Mouse (Mus musculus): ENCODE data around the gene Icmt.

The Icmt gene

DNA sequence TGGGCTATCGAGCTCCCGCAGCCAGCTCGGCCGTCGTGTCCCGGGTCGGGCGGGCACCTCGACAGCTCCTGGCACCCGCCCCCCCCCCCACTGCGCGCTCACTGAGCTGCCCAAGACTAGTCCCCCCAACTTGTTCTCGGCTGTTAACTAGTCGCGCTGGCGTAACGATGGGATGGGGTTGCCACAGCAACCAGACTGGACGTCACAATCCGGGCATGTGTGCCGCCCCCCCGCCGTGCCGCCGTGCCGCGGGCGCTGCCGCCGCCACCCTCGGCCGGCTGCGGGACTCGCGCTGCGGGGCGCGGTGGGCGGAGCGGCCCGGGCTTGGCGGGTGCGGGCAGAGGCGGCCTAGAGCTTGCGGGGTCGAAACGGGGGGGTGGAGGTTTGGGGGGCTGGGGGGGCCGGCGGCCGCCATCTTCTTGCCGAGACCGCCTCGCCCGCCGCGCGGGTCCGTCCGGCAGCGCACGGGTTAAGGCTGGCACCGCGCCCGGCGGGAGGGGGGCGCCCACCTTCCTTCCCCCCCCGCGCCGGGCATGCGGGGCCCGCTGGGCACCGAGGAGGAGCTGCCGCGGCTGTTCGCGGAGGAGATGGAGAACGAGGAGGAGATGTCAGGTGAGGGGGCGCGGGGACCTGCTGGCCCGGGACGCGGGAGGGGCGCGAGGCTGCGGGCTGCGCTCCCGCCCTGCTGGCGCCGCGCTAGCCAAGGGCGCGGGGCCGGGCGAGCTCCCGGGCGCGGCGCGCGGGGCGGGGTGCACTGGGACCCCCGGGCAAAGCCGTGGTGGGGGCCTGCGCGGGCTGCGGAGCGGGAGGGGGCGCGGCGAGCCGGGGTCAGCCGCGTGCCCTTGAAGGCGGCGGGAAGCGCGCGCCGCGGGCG lies 41.6 kb downstream of the Icmt start, which contains the start of gene Chd5:
Gene Chd5 (plus strand): TSS at position 233 of the 874 bp plus-strand sequence.
- DNase-seq (ENCODE audit: low spot score in 2 of 2): no peak

DNA sequence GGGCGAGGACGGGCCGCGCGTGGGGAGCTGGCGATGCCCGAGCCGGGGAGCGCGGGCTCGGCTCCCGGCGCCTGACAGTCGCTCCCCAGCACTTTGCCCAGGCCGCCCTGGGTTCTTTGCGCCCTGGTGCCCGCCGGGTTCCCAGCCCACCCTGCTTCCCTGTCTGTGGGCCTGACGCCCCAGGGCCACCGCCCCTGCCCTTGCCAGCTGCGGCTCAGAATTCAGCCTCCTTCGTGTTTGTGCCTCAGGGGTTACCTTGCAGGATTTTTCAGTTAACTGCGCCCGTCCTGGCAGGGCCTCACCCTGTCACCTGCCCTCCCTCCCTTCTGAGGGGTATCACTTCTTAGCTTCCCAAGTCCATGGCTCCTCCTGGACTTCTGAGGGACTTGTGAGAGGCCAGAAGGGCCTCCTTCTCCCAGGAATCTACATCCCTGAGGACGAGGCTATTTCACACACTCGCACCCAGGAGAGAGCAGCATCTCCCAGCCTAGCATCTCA lies 42.3 kb downstream of the Icmt start:
- DNase-seq (ENCODE audit: low spot score in 2 of 2): no peak

DNA sequence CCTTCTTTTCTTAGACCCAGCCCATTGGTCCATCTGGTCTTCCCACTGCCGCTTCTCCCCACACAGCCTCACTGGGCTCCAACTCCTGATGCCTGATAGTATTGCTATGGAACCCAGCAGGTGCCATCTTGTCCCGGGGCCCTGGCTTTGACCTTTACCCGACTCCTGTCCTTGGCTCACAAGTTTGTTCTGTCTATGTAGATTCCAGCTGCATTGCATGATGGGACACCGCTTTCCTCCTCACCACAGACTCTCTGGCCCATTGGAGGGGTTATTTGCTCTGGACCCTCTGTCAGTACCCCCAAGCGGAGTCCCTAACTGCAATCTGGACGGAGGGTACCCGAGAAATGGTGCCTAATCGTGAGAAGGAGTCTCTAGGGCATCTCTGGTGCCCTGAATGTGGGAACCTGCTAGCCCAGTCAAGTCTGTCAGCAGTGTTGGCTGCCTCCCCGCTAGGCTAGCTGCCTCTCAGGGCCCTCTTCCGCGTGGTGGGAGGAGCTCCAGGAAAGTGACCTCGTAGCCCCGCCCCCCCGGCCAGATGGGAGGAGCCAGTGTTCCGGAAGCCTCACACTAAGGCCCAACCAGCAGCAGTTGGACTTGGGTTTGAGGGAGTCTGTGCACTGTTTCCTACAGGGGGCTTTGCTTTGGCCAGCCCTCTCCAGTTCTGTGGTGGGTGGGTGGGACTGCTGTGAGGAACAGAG lies 43.7 kb downstream of the Icmt start:
- no peak for DNase-seq (ENCODE audit: low spot score in 2 of 2)

DNA sequence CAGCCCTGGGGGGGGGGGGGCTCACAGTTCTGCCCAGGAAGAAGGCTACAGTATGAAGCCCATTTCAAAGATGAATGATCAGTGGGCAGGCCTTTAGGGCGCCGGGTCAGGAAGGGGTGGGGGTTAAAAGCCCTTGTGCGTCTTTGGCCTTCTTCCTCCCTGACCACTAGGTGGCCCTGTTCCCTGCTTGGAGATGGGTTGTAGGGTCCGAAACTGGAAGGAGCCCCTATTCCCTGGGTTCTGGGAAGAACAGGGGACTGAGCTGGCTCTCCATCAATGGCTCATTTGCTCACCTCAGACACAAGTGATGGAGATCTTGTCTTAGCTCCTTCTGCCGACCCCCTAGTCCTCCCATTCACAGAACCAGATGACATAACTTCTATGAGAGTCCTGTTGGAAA lies 46.3 kb downstream of the Icmt start:
- DNase-seq (ENCODE audit: low spot score in 2 of 2): no peak

DNA sequence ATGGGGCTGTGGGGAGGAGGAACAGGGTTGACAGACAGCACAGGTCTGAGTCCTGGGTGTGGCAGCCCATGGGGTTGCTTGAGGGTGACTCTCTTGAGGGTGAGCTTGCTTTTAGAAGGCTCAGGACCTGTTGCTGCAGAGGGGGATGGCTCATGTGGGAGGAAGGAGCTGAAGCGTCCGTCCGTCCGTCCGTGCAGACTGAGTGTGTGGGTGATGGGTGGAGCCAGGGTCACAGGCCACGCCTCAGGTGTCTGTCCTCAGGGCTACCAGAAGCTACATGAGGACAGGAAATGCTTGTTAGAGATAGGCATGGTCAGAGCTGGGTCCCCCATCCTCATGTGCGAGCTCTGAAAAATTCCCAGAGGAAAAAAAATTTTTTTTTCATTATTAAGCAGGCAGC lies 47.6 kb downstream of the Icmt start:
- no peak for DNase-seq (ENCODE audit: low spot score in 2 of 2)

DNA sequence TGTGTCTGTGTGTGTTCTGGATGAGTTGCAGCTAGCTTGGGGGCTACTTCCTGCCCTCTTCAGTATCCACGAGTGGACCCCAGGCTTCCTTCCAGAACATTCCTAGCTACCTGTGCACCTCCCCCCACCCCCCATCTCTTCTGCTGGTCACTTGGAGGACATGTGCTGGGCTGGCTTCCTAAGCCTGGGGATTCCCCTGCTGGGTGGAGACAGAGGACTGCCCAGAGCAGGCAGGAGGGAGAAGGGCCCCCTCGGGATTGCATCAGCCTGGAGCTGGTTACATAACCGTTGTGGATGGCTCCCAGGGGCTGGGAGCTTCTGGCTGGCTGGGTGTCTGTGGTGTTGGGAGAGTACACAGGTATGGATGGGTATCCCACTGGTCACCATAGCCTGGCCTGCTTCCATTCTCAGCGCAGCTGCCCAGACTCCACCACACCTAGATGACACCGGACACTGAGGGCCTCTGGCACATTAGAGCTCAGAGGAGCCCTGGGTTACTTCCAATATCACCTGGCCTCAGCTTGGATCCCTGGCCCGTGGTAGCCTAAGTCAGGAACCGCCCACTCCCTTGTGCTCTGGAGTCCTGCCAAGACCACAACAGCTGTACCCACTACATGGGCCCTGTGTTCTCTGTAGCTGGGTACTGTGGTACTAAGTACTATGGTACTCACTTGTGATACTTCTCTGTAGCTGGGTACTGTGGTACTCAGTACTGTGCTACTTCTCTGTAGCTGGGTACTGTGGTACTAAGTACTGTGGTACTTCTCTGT lies 48.3 kb downstream of the Icmt start:
- no peak for DNase-seq (ENCODE audit: low spot score in 2 of 2)

DNA sequence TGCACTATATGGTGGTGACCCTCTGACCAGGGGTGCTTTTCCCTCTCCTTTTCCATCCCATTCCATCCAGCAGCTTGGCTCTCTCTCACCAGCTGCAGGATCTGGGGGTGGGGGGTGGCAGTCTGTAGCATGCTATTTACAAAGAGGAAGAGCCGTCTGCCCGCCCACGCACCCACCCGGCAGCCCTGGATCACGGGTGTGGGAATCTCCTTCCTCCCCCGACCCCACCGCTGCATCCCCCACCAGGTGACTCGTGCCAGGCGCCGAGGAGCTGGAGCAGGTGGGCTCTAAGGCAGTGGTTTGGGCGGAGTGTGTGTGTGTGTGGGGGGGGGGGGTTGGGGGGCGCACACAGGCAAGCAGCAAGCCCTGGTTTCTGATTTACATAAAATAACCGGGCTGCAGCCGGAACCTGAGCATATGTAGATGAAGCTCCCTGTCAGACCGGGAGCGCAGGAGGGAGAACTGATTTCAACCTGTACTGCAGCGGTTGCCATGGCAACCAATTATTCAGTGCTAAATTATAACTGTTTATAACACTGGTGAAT lies 52.9 kb downstream of the Icmt start:
- DNase-seq (ENCODE audit: low spot score in 2 of 2): no peak

DNA sequence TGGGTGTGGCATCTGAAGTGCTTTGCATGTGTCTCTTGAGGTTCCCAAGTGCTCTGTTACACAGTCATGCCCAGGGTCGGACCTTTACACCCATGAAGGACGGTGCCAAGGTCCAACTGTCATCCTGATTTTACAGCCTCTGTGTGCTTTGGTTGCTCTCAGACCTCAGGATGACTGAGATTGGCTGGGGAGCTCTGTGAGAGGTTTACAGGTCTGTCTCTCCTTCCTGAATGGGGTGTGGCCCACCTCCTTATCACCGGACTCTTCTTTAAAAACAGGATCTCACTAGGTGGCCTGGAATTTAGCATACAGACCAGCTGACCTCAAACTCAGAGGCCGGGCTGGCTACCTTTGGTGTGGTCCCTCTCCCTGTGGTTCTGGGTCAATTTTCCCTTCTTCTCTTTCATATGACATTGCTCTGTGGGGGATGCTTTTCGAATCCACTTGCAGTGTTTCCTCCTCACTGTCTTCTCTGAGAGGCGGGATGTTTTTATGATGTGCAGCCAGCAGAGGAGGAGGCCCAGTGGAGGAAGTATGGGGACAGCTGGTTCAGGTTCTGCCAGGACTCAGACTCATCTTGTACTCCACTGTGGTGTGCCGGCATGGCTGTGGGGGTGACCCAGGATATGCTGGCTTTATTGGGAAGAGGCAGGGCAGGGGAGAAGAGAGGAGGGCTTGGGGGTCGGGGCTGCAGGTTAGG lies 53.8 kb downstream of the Icmt start:
- no peak for DNase-seq (ENCODE audit: low spot score in 2 of 2)

DNA sequence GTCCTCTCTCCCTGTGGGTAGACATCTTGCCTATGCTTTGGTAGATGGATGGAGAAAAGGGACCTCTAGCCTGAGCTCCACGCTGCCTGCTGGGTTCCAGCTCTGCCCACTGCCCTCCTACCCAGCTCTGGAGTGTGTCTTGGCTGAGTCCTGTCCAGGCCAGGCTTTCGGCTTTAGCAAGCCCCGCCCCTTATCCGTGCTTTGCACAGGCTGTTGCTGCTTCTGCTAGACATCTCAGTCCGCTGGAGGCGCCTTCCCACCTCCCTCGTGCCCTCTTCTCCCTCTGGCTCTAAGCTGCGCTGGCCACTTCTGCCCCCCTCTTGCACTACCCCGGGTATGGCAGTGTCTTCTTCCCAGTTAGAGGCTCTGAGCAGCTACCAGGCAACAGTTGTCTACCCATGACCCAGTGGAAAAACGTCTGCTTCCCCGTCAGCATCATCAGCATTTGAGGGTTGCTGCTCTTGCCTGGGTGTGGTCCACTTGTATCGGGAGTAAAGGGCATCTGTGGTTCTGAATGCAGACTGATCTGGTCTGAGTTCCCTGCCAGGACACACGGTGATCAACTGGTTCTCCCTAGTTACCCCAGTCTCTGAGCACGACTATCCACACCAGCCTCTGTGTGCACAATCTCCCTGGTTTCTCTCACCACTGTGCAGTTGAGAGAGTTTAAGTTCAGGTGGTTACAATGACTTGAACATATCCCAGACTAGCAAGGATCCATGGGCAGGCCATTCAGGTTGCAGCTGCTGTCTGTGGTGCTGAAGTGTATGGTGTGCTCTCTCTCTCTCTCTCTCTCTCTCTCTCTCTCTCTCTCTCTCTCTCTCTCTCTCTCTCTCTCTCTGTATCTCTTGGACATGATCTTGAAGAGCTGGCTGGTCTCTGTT lies 54.6 kb downstream of the Icmt start:
- no peak for DNase-seq (ENCODE audit: low spot score in 2 of 2)

DNA sequence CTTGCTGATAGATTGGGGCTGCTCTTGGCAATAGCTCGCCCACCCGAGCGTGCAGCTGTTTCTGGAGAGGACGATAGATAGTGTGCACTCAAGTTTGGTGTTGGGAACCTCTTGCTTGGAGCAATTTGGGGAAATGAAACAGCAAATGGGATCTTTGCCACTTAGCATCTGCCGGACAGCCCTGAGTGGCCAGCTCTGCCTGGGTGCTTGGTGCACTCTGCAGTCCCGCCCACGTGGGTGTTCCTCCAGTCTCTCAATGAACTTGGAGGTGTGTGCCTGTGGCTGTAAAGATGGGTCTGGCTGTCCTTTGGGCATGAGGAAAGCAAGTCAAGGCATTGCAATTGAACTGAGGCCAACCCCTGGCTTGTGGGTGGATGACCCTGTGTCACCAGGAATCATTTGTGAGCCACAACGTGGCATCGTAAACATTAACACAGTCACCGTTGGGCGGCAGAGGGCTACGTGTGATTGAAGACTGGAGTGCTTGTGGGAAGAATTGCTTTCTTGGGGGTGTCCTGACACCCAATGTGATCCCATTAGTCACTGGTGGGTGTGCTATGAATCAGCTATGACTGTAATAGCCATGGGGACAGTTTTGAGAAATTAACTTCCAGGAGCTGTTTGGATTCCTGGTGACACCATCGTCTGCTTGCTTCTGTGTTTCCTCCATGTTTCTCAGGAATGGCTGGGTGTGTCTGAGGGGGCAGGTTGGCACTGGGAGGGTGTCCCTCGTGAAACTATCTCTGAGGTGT lies 57.0 kb downstream of the Icmt start:
- DNase-seq (ENCODE audit: low spot score in 2 of 2): no peak

DNA sequence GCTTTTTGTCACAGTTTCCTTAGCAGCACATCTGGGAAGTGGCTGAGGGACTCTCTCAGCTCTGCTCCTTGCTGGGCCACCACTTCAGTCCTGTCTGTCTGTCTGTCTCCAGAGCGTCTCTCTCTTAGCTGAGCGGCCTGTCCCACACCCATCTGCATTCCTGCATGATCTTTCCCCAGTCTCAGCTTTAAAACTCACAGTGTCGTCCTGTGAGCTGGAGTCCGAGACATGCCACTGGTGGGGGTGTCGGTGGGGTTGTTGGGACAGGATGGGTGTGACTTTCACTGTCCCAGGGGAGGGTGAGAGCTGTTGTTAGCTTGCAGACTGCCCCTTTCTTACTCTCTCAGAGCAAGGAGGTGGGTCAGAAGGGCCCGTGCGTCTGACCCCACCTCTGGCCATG lies 58.6 kb downstream of the Icmt start:
- DNase-seq (ENCODE audit: low spot score in 2 of 2): no peak
